Mouse (Mus musculus) limb, embryonic 14.5 days (tissue): ENCODE measurements at regions not wholly inside any gene's neighbourhood (a gene's known extent, or its start where the extent isn't known, plus 50 kb on each side); places are given as distances from the start of the nearest gene placed in this dataset.

ENCODE experiments used
- ATAC-seq: fragments of 200-750 bp; cut with Nextera tagmentation; 2 replicates; pipeline ENCODE4 v1.8.0; 2017; ENCODE audit warnings: low read depth, moderate number of reproducible peaks, moderate TSS enrichment; ENCODE audit not compliant: low FRiP score
- DNase-seq: peaks from one replicate; pipeline ENCODE4 v3.0.0-alpha.2; 2015; ENCODE audit warnings: low spot score
- H3K27ac ChIP-seq: fragments of 300-500 bp; sonication (generic); replicated peaks from 2 replicates; pipeline ENCODE4 v1.5.1; 2014; ENCODE audit warnings: low read depth, mild to moderate bottlenecking, low read length, moderate library complexity, mixed read lengths
- H3K27me3 ChIP-seq: fragments of 300-500 bp; sonication (generic); 2 replicates; pipeline ENCODE4 v1.6.1; 2014; ENCODE audit warnings: low read length, mixed read lengths; ENCODE audit not compliant: control insufficient read depth, insufficient read depth
- H3K36me3 ChIP-seq: fragments of 300-500 bp; sonication (generic); 2 replicates; pipeline ENCODE4 v1.6.1; 2014; ENCODE audit warnings: mild to moderate bottlenecking, low read length, moderate library complexity, mixed read lengths; ENCODE audit not compliant: control insufficient read depth, insufficient read depth
- H3K4me1 ChIP-seq: fragments of 300-500 bp; sonication (generic); 2 replicates; pipeline ENCODE4 v1.6.1; 2014; ENCODE audit warnings: antibody characterized with exemption, low read length, mixed read lengths; ENCODE audit not compliant: control insufficient read depth, insufficient read depth
- H3K4me2 ChIP-seq: fragments of 300-500 bp; sonication (generic); replicated peaks from 2 replicates; pipeline ENCODE4 v1.6.1; 2014; ENCODE audit warnings: low read depth, mild to moderate bottlenecking, low read length, moderate library complexity; ENCODE audit not compliant: severe bottlenecking
- H3K4me3 ChIP-seq: fragments of 300-500 bp; sonication (generic); replicated peaks from 2 replicates; pipeline ENCODE4 v1.5.1; 2014; ENCODE audit warnings: low read length
- H3K9ac ChIP-seq: fragments of 300-500 bp; sonication (generic); 2 replicates; pipeline ENCODE4 v1.6.1; 2014; ENCODE audit warnings: mild to moderate bottlenecking, low read depth, low read length, moderate library complexity; ENCODE audit not compliant: severe bottlenecking
- H3K9me3 ChIP-seq: fragments of 300-500 bp; sonication (generic); 2 replicates; pipeline ENCODE4 v1.6.1; 2016; ENCODE audit warnings: low read length; ENCODE audit not compliant: control insufficient read depth
- POLR2A ChIP-seq: fragments of 200-500 bp; IDR thresholded peaks from 2 replicates; pipeline ENCODE4 v1.8.0; 2012; ENCODE audit warnings: inconsistent platforms, mild to moderate bottlenecking, moderate library complexity, borderline replicate concordance; ENCODE audit not compliant: insufficient read depth, insufficient read length; ENCODE audit errors: extremely low read depth
- WGBS: fragments of 180-500 bp; shearing (Covaris S2); extraction: QIAGEN DNeasy Blood & Tissue Kit; methylation state at CpG from one replicate; pipeline ENCODE4 v1.1.7; 2014; 5-methylcytosine and 5-hydroxymethylcytosine counted together

GRCm38 (mm10) chr11:31730181-31730580, 58.5 kb upstream of the Bod1 start:
- WGBS = 36% methylated on average over 4 of the region's 4 CpGs
- Histone ChIP-seq H3K27me3 (no peaks in the 10 kb centered on the region), H3K36me3 (no peaks in the 10 kb centered on the region), H3K4me1 (peaks cover 12% of the 10 kb centered on the region), H3K4me3 (no peak overlapping the region), H3K9ac (0 out of 2 replicates have a peak overlapping the region, but pooled peaks have one; percentile 3), H3K4me2 (no peak overlapping the region), H3K27ac (no peak overlapping the region), H3K9me3 (no peaks in the 10 kb centered on the region)
- DNase-seq = peak; percentile 50
- ATAC-seq = no peak
- TF ChIP-seq POLR2A = no peak

GRCm38 (mm10) chr11:31730680-31731079, 59.0 kb upstream of the Bod1 start:
- no peaks in the 10 kb centered on the region for H3K27me3 ChIP-seq
- no peak for DNase-seq
- H3K9ac ChIP-seq = no peak overlapping the region
- H3K4me2 ChIP-seq = no peak overlapping the region
- no peaks in the 10 kb centered on the region for H3K9me3 ChIP-seq
- WGBS = 12% methylated on average over 3 of the region's 3 CpGs
- no peak overlapping the region for H3K4me3 ChIP-seq
- no peak overlapping the region for H3K27ac ChIP-seq
- TF ChIP-seq POLR2A = no peak
- H3K36me3 ChIP-seq = no peaks in the 10 kb centered on the region
- ATAC-seq = no peak
- peaks cover 12% of the 10 kb centered on the region for H3K4me1 ChIP-seq

- no peak for ATAC-seq
- no peak for DNase-seq
- H3K9ac ChIP-seq = no peak overlapping the region
- H3K4me1 ChIP-seq = peaks cover 12% of the 10 kb centered on the region
- no peaks in the 10 kb centered on the region for H3K9me3 ChIP-seq
- no peak overlapping the region for H3K4me3 ChIP-seq
- no peak overlapping the region for H3K27ac ChIP-seq
- H3K4me2 ChIP-seq = no peak overlapping the region
- WGBS = 68% methylated on average over 4 of the region's 4 CpGs
- no peaks in the 10 kb centered on the region for H3K36me3 ChIP-seq
- no peaks in the 10 kb centered on the region for H3K27me3 ChIP-seq
- no peak for TF ChIP-seq POLR2A
Measured at GRCm38 (mm10) chr11:31731459-31731858, 59.8 kb upstream of the Bod1 start.

- Histone ChIP-seq H3K4me3 (no peak overlapping the region), H3K9me3 (no peaks in the 10 kb centered on the region), H3K4me2 (no peak overlapping the region), H3K27ac (no peak overlapping the region), H3K9ac (no peak overlapping the region), H3K4me1 (peaks cover 12% of the 10 kb centered on the region), H3K36me3 (no peaks in the 10 kb centered on the region), H3K27me3 (no peaks in the 10 kb centered on the region)
- ATAC-seq (no peak), DNase-seq (no peak)
- WGBS = 63% methylated on average over 3 of the region's 3 CpGs
- TF ChIP-seq POLR2A = no peak
Measured at GRCm38 (mm10) chr11:31732342-31732741, 60.7 kb upstream of the Bod1 start.

GRCm38 (mm10) chr11:31732958-31733357, 61.3 kb upstream of the Bod1 start:
- no peak overlapping the region for H3K9ac ChIP-seq
- no peak overlapping the region for H3K27ac ChIP-seq
- no peaks in the 10 kb centered on the region for H3K27me3 ChIP-seq
- no peak overlapping the region for H3K4me2 ChIP-seq
- no peak overlapping the region for H3K4me3 ChIP-seq
- no peak for TF ChIP-seq POLR2A
- H3K9me3 ChIP-seq = no peaks in the 10 kb centered on the region
- ATAC-seq (no peak), DNase-seq (no peak)
- no peaks in the 10 kb centered on the region for H3K36me3 ChIP-seq
- WGBS = 57% methylated on average over 1 of the region's 1 CpGs
- H3K4me1 ChIP-seq = peaks cover 12% of the 10 kb centered on the region

- 42% methylated on average over 4 of the region's 4 CpGs for WGBS
- Histone ChIP-seq H3K4me1 (peaks cover 12% of the 10 kb centered on the region), H3K4me3 (no peak overlapping the region), H3K27ac (no peak overlapping the region), H3K9me3 (no peaks in the 10 kb centered on the region), H3K27me3 (no peaks in the 10 kb centered on the region), H3K4me2 (no peak overlapping the region), H3K36me3 (no peaks in the 10 kb centered on the region), H3K9ac (no peak overlapping the region)
- no peak for ATAC-seq
- DNase-seq = no peak
- TF ChIP-seq POLR2A = no peak
Measured at GRCm38 (mm10) chr11:31734091-31734490, 62.4 kb upstream of the Bod1 start.
